Mouse (Mus musculus) embryonic facial prominence, embryonic 14.5 days (tissue): ENCODE measurements around the gene Gm5460. TPM values are rescaled to one million over a fixed set of nuclear protein-coding genes. Genes with fewer than 3 reads are reported as not detected.

Experiments
- ATAC-seq: fragments of 200-750 bp; cut with Nextera tagmentation; 2 replicates; pipeline ENCODE4 v1.8.0; 2017; ENCODE audit warnings: low read depth, moderate number of reproducible peaks, moderate TSS enrichment
- DNase-seq: peaks from one replicate; pipeline ENCODE4 v3.0.0-alpha.2; 2015; ENCODE audit warnings: low spot score
- H3K27ac ChIP-seq: fragments of 300-500 bp; sonication (generic); replicated peaks from 2 replicates; pipeline ENCODE4 v1.5.1; 2014; ENCODE audit warnings: low read depth, mild to moderate bottlenecking, low read length, moderate library complexity
- H3K27me3 ChIP-seq: fragments of 300-500 bp; sonication (generic); replicated peaks from 2 replicates; pipeline ENCODE4 v1.6.1; 2014; ENCODE audit warnings: low read length; ENCODE audit not compliant: control insufficient read depth, insufficient read depth
- H3K36me3 ChIP-seq: fragments of 300-500 bp; sonication (generic); 2 replicates; pipeline ENCODE4 v1.6.1; 2014; ENCODE audit warnings: low read length, mixed read lengths; ENCODE audit not compliant: control insufficient read depth, insufficient read depth
- H3K4me1 ChIP-seq: fragments of 300-500 bp; sonication (generic); 2 replicates; pipeline ENCODE4 v1.6.1; 2014; ENCODE audit warnings: antibody characterized with exemption, low read length; ENCODE audit not compliant: control insufficient read depth, insufficient read depth
- H3K4me2 ChIP-seq: fragments of 300-500 bp; sonication (generic); 2 replicates; pipeline ENCODE4 v1.6.1; 2014; ENCODE audit warnings: low read depth, mild to moderate bottlenecking, low read length, moderate library complexity, mixed read lengths
- H3K4me3 ChIP-seq: fragments of 300-500 bp; sonication (generic); 2 replicates; pipeline ENCODE4 v1.5.1; 2014; ENCODE audit warnings: low read depth, mild to moderate bottlenecking, low read length
- H3K9ac ChIP-seq: fragments of 300-500 bp; sonication (generic); 2 replicates; pipeline ENCODE4 v1.6.1; 2014; ENCODE audit warnings: low read depth, mild to moderate bottlenecking, low read length, moderate library complexity, mixed read lengths
- H3K9me3 ChIP-seq: fragments of 300-500 bp; sonication (generic); 2 replicates; pipeline ENCODE4 v1.6.1; 2016; ENCODE audit warnings: low read length; ENCODE audit not compliant: control insufficient read depth
- WGBS: fragments of 180-500 bp; shearing (Covaris S2); extraction: QIAGEN DNeasy Blood & Tissue Kit; methylation state at CpG from one replicate; pipeline ENCODE4 v1.1.7; 2014; 5-methylcytosine and 5-hydroxymethylcytosine counted together
- polyA plus RNA-seq: library from polyadenylated mRNA; unstranded; fragments of >200 nt; fragmentation: Nextera tagmentation; extraction: Ambion mirVana; gene quantifications from 2 replicates; pipeline ENCODE4 v1.2.1, GENCODE M21; 2014

Gene Gm5460
- polyA plus RNA-seq, 1 experiment from 2014 or later, result not detected

DNA sequence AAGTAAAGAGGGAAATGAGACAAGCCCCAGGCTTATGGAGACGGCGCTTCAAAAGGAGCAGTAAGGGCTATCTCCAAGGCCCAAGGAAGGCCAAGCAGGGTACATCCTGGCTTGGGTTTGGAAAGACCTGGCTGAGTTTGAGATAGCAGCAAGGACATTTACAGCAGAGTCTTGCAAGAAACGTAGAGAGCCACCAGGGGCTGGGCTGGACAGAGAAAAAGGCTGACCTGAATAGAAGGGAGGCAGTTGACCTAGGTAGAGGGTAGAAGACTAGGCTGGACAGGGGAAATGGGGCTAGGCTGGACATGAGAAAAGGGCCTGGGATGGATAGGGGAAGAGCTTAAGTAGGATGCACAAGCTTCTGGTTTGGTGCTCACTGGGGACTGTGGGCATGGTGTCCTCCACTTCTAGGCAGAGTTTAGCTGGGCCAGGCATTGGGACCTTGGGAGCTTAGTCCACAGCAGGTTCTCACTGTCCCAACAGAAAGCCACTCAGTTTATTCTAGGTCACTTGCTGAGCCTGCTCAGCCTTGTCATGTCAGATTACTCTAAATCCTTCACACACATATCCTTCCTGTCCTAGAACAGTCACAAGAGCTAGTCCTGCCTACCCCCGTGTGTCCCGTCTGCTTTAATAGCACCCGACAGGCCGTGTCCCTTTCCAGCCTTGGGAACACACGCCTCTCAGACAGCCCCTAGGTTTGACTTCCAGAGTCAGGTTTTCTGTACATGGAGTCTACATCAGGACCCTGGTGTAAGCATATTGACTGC is 17.5 kb downstream of the Gm5460 start:
- H3K4me3 ChIP-seq, result no peak overlapping the region
- no peaks in the 10 kb centered on the region for H3K27me3 ChIP-seq
- no peaks in the 10 kb centered on the region for H3K4me1 ChIP-seq
- no peak for ATAC-seq
- H3K36me3 ChIP-seq, result no peaks in the 10 kb centered on the region
- no peak overlapping the region for H3K4me2 ChIP-seq
- H3K9me3 ChIP-seq, result no peaks in the 10 kb centered on the region
- no peak for DNase-seq
- 84% methylated on average over 8 of the region's 8 CpGs for WGBS
- H3K27ac ChIP-seq, result no peak overlapping the region
- no peak overlapping the region for H3K9ac ChIP-seq

DNA sequence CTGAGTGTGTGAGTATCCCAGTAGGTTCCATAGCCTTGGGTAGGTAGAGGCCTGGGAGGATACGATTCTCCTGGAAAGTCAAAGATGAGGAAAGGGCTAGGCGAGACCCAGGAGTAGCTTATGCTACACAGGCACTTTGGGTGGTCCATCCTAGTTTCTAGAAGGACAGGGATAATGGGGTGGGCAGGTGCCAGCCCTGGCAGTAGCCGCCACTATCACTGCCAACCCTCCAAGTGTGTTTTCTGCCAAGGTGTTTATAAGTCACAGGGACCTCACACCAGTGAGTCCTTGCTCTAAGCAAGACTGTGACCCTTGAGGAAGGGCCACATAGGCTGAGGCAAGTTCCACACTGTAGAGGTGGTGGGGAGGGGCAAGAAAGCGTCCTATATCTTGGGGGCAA is 24.7 kb downstream of the Gm5460 start:
- Histone ChIP-seq H3K4me3 (no peak overlapping the region), H3K27me3 (no peaks in the 10 kb centered on the region), H3K36me3 (no peaks in the 10 kb centered on the region), H3K27ac (no peak overlapping the region), H3K9me3 (no peaks in the 10 kb centered on the region), H3K4me1 (no peaks in the 10 kb centered on the region), H3K4me2 (no peak overlapping the region), H3K9ac (no peak overlapping the region)
- ATAC-seq, result no peak
- 79% methylated on average over 4 of the region's 4 CpGs for WGBS
- DNase-seq, result no peak

DNA sequence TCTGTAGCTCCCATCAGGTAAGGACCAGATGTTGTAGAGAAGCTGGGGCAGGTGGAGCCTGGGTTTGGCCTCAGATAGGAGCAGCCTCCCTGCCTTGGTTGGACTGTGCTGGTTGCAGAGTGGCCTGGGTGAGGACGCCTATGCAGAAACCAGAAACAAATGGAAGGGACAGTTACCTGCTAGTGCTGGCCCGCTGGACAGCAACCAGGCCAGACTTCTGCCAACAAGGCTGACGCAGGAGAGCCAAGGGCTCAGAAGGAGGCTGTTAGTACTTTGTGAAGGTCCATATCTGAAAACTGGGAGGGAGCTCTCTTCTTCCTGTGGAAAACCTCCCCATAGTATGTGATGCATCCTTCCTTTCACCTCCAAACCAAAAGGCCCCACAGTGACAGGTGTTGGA is 26.8 kb downstream of the Gm5460 start:
- 57% methylated on average over 3 of the region's 3 CpGs for WGBS
- H3K4me2 ChIP-seq, result no peak overlapping the region
- H3K9ac ChIP-seq, result no peak overlapping the region
- H3K4me1 ChIP-seq, result no peaks in the 10 kb centered on the region
- H3K9me3 ChIP-seq, result no peaks in the 10 kb centered on the region
- no peaks in the 10 kb centered on the region for H3K27me3 ChIP-seq
- no peaks in the 10 kb centered on the region for H3K36me3 ChIP-seq
- DNase-seq, result no peak
- no peak overlapping the region for H3K4me3 ChIP-seq
- H3K27ac ChIP-seq, result no peak overlapping the region
- ATAC-seq, result no peak

DNA sequence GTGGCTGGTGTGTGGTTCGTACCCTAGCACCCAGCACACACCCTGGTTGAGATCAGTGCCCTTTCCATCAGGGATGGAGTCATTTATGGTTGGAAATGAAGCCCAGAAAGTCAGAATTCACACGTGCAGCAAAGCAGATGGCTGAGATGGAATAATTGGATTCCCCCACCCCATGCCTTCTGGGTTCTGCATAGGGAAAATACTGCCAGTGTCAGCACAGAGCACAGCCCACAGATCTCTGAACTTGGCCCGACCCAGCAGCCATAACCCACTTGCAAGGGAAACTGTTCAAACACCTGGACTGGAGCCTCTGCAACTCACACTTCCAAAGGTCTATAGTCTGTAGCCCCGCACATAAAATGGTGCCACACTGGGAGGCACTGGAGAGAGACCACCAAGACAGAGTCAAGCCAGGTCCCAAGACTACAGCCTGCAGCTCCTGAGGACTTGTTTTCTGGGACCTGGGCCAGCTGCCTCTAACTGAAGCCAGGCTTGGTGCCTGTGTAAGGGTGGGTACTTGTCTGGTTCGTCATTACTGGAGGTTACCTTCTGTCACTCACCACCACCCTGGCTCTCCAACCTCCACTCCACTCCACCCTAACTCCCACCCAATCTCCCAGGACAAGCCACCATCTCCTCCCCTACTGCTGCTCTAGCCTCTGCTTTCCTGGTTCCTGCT is 33.7 kb downstream of the Gm5460 start:
- H3K36me3 ChIP-seq, result no peaks in the 10 kb centered on the region
- H3K27ac ChIP-seq, result no peak overlapping the region
- no peak overlapping the region for H3K4me3 ChIP-seq
- WGBS, result 59% methylated on average over 5 of the region's 5 CpGs
- H3K9me3 ChIP-seq, result no peaks in the 10 kb centered on the region
- no peak overlapping the region for H3K9ac ChIP-seq
- H3K4me1 ChIP-seq, result no peaks in the 10 kb centered on the region
- DNase-seq, result peak; percentile 15
- ATAC-seq, result no peak
- no peak overlapping the region for H3K4me2 ChIP-seq
- H3K27me3 ChIP-seq, result no peaks in the 10 kb centered on the region

DNA sequence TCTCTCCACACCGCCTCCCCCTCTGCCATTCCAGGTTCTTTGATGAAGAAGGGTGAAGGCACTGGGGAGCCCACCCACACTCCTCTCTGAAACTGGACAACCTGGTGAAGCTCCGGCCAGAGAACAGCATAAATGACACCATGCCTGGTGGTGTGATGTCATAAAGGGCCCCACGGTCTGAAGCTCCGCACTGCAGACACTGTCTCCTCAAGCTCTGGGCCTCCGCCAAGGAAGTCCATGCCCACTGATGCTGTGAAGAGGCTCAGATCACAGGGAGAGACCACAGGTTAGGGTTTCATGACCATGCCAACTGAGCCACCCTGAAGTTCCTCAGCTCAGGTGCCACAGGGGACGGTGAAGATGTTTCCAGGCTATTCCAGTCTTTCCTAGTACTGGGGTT is 36.0 kb downstream of the Gm5460 start, which contains the start of gene Antxrl:
TSS of gene Antxrl (plus strand) at position 192 of the 400 bp plus-strand sequence.
- H3K27me3 ChIP-seq, result no peaks in the 10 kb centered on the region
- no peak for ATAC-seq
- H3K4me1 ChIP-seq, result no peaks in the 10 kb centered on the region
- H3K9ac ChIP-seq, result no peak within 1 kb of the TSS
- WGBS, result 89% methylated on average over 6 of the region's 6 CpGs
- H3K36me3 ChIP-seq, result no peaks in the 10 kb centered on the region
- no peak within 1 kb of the TSS for H3K4me2 ChIP-seq
- no peaks in the 10 kb centered on the region for H3K9me3 ChIP-seq
- DNase-seq, result no peak
- no peak within 1 kb of the TSS for H3K27ac ChIP-seq
- H3K4me3 ChIP-seq, result no peak within 1 kb of the TSS

DNA sequence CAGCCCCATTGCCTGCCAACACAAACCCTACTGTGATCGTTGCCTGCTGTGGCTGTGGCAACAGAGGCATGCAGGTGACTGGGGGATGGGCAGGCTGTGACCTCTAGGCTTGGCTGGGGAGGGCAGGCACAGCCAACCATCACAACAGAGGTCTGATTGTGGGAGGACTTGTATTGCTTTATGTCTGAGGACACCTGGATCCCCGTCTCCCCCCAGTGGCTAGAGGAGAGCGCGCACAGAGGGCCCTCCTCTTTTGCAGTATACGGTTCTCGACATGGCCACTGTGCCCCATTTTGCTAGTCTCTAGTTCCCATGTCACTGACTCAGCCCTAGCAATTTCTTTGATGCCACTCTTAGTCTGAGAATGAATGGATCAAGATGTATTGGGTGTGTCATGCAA is 55.1 kb downstream of the Gm5460 start:
- Histone ChIP-seq H3K4me3 (no peak overlapping the region), H3K9me3 (no peaks in the 10 kb centered on the region), H3K4me1 (no peaks in the 10 kb centered on the region), H3K4me2 (no peak overlapping the region), H3K27me3 (no peaks in the 10 kb centered on the region), H3K9ac (no peak overlapping the region), H3K36me3 (no peaks in the 10 kb centered on the region), H3K27ac (no peak overlapping the region)
- ATAC-seq, result no peak
- DNase-seq, result no peak
- WGBS, result 63% methylated on average over 6 of the region's 6 CpGs

DNA sequence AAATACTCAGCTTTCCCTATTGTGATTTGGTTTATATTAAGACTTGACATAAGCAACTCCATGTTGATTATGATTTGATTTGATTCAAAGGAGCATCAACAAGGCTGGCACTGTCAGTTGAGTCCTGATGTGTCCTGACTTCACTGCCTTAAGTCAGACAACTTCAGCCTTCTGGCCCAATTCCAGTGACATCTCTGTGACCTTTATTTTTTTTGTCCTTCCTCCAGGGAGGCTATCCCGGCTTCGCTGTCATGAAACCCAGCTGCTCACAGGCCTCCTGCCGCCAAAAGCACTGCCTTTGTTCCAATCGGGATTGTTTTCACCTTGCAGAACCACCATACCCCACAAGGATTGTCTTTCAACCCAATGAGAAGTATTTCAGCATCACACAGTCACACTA is 58.8 kb downstream of the Gm5460 start:
- WGBS, result 33% methylated on average over 4 of the region's 4 CpGs
- no peaks in the 10 kb centered on the region for H3K4me1 ChIP-seq
- H3K4me2 ChIP-seq, result no peak overlapping the region
- no peak overlapping the region for H3K9ac ChIP-seq
- H3K27ac ChIP-seq, result no peak overlapping the region
- ATAC-seq, result no peak
- H3K9me3 ChIP-seq, result no peaks in the 10 kb centered on the region
- no peak overlapping the region for H3K4me3 ChIP-seq
- DNase-seq, result no peak
- no peaks in the 10 kb centered on the region for H3K27me3 ChIP-seq
- no peaks in the 10 kb centered on the region for H3K36me3 ChIP-seq

DNA sequence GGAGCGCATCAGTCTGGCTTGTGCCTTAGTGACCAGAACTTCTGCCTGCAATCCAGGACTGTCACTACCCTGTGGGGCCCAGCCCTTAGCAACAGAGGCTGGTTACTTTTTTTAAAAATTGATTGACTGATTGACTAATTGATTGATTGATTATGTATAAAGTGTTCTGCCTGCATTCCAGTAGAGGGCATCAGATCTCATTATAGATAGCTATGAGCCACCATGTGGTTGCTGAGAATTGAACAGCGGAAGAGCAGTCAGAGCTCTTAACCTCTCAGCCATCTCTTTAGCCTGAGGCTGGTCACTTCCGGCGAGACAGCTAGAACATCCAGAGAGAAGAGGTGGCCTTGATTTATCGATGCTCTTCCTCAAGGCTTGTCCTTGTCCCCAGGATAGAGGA is 60.7 kb downstream of the Gm5460 start:
- no peak overlapping the region for H3K4me2 ChIP-seq
- DNase-seq, result no peak
- no peak overlapping the region for H3K27ac ChIP-seq
- no peaks in the 10 kb centered on the region for H3K27me3 ChIP-seq
- no peaks in the 10 kb centered on the region for H3K9me3 ChIP-seq
- no peak overlapping the region for H3K9ac ChIP-seq
- ATAC-seq, result no peak
- no peaks in the 10 kb centered on the region for H3K36me3 ChIP-seq
- 63% methylated on average over 5 of the region's 5 CpGs for WGBS
- no peaks in the 10 kb centered on the region for H3K4me1 ChIP-seq
- H3K4me3 ChIP-seq, result no peak overlapping the region

DNA sequence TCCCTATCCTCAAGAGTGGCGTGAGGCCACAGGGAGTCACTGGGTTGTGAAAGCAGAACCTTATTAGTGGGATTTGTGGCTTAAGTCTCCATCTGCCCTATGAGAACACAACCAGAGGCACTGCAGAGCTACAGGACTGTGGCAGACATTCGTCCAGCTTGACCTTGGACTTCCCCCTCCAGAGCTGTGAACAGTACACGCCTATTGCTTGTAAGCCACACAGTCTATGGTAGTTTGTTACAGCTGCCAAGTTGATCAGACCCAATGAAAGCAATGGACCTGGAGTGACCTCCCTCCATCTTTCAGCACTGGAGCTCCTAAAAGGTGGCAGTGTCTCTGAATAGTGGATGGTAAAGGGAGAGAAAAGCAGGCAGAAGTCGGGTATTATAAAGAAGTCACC is 61.7 kb downstream of the Gm5460 start:
- ATAC-seq (no peak), DNase-seq (no peak)
- WGBS, result 69% methylated on average over 4 of the region's 4 CpGs
- Histone ChIP-seq H3K9ac (no peak overlapping the region), H3K27ac (no peak overlapping the region), H3K4me2 (no peak overlapping the region), H3K4me3 (no peak overlapping the region), H3K9me3 (no peaks in the 10 kb centered on the region), H3K27me3 (no peaks in the 10 kb centered on the region), H3K36me3 (no peaks in the 10 kb centered on the region), H3K4me1 (no peaks in the 10 kb centered on the region)
